Mouse (Mus musculus): ENCODE data around the gene Tpcn2. TPM values are rescaled to one million over a fixed set of nuclear protein-coding genes. Genes with fewer than 3 reads are reported as not detected.

Gene Tpcn2
- polyA plus RNA-seq (2014; fragmentation: Illumina TruSeq; extraction: RNeasy Lipid Tissue Mini Kit (QIAGEN cat#74804); ENCODE audit: low read depth, low replicate concordance), result 1.9 TPM

DNA sequence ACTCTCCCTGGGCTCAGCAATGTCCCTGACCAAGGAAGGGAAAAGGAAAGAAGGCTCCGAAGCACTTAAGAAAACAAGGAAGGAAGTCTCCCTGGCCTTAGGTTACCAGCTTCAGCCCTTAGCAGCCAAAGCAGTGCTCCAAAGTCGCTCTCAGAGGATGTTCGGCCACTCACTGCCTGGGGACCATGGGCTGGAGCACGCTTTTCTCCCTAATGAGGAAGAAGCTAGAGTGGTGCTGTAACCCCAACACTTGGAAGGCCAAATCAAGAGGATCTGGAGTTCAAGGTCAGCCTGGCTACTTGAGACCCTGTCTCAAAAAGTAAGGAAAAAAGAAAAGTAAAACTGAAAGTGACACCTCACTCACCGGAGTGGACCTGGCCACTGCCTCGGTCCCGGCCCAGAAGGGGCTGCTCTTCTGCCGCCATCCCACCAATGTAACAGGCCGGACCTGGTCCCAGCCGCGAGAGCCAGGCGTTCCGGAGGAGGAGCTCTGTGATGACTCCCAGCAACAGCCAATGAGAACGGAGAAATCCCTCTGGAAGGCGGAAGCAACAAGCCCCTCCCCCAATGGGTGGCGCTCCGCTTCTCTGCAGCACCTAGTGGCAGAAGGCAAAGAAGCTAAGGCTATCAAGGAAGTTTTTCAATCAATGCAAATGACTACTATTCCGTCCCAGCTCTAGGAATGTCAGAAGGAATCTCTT is at the start of gene Tpcn2:
Gene Tpcn2 (minus strand): TSS at position 525 of the 701 bp plus-strand sequence.

DNA sequence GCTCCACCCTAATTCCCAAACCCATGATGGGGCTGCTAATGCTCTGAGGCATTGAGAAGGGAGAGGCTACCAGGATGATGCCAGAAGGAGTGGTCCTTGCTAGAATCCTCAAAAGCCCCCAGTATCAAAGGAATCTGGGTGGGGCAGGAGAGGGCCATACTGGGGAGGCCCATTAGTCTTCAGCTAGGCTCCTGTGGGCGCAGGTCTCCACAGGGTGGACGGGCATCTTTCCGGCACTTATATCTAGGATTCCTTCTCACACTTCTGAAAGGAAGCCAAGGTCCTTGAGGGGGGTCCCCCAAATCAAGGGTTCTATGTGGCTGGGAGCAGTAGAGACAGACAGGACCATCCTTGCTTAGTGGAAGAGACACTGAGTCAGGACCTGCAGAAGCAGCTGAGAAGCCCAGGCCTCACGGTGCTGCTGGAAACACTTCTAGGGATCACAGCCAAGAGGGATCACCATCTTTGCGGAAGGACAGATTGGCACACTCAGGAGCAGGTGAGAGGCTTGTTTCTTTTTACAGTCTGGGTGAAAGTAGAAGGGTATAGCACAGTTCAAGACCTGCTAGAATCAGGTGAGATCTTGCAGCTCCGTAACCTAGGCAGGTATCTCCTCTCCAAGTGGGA is 31.1 kb upstream of the Tpcn2 start, which contains the start of gene Mrgprd:
Gene Mrgprd (plus strand): TSS at position 51 of the 627 bp plus-strand sequence.

DNA sequence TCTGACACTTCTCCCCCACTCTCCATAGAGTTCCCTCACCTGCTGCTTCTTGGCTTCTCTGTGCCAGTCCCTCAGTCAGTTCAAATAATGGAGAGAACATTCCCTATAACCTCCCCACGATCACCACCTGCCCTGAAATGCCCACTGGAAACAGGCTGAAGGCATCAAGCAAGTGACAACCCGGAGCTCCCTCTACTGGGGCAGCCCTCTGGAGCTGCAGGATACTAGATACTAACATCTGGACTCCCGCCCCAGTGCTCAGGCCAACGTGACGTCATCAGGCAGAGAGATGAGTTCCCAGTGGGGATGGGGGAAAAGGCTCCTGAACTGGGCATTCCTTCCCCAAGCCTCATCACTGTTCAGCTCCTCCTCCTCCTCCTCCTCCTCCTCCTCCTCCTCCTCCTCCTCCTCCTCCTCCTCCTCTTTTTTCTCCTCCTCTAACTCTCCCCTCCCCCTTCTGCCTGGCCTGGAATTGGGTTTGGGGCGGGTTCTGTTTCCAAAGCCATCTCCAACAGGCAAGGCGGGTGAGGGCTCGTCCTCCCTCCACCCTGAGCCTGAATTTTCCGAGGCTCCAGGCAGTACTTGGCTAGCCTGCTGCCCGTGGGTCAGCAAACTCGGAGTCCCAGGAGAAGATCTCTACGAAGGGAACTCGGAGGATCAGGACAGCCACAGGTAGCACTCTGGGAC is 16.7 kb upstream of the Tpcn2 start, which contains the start of gene Mrgprf:
Gene Mrgprf (plus strand): TSS at position 508 of the 687 bp plus-strand sequence.

DNA sequence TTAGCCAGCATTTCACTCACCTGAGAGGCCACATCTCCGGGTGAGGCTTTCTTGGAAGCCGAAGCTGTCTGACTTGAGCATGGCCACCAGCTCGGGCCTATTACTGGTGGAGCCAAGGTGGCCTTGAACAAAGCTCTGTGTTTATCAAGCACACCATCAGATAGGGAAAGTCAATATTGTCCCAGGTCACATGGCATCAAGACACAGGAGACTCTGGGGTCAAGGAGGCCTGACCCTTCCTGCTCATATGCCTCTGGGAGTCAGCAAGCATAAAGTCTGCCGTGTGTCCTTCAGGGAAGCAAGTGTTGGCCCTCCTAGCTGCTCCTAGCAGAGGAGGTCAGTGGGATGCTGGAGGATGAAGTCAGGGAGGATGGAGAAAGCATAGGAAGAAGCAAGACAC is 75.8 kb downstream of the Tpcn2 start, which contains the start of gene 1810010D01Rik:
Gene 1810010D01Rik (minus strand): TSS at position 114 of the 400 bp plus-strand sequence.

Other genes with a start within 250 kb of the Tpcn2 start
- not detected for gene 1810010D01Rik, start 75.9 kb downstream of the Tpcn2 start, polyA plus RNA-seq (2014; fragmentation: Illumina TruSeq; extraction: RNeasy Lipid Tissue Mini Kit (QIAGEN cat#74804); ENCODE audit: low read depth, low replicate concordance)
- gene Mrgprf, start 16.8 kb upstream of the Tpcn2 start, polyA plus RNA-seq (2014; fragmentation: Illumina TruSeq; extraction: RNeasy Lipid Tissue Mini Kit (QIAGEN cat#74804); ENCODE audit: low read depth, low replicate concordance), result not detected
- not detected for gene Mrgprd, start 30.8 kb upstream of the Tpcn2 start, polyA plus RNA-seq (2014; fragmentation: Illumina TruSeq; extraction: RNeasy Lipid Tissue Mini Kit (QIAGEN cat#74804); ENCODE audit: low read depth, low replicate concordance)